Comparison of ENCODE assay signal across 14 mouse cellular contexts in genomic region chr11:59327625-59328024, GRCm38 (mm10). TPM values are rescaled to one million over a fixed set of nuclear protein-coding genes. Genes with fewer than 3 reads are reported as not detected.
"Had no signal": no experiment of that assay in that cellular context is flagged by ENCODE, and none has a peak within 500 bp of the region (broad histone marks: within the 10 kb centered on the region; RNA-seq: fewer than 3 reads in every experiment).

No protein-coding gene starts in this region.

- H3K4me2 ChIP-seq: limb, embryonic 12.5 days; liver, embryonic 13.5 days; lung, embryonic 15.5 days; midbrain, embryonic 15.5 days; neural tube, embryonic 12.5 days had no signal

- H3K4me3 ChIP-seq: left cerebral cortex, adult 2 months; limb, embryonic 12.5 days; liver, embryonic 13.5 days; lung, embryonic 15.5 days; midbrain, embryonic 15.5 days; neural tube, embryonic 12.5 days had no signal

- H3K9me3 ChIP-seq: limb, embryonic 12.5 days; liver, embryonic 13.5 days; lung, embryonic 15.5 days; midbrain, embryonic 15.5 days; neural tube, embryonic 12.5 days had no signal

- H3K4me1 ChIP-seq: liver, embryonic 13.5 days had no signal

- H3K27me3 ChIP-seq: lung, embryonic 15.5 days; neural tube, embryonic 12.5 days had no signal

- H3K27ac ChIP-seq: kidney, postnatal 0 days; limb, embryonic 12.5 days; liver, embryonic 13.5 days; lung, embryonic 15.5 days; midbrain, embryonic 15.5 days; neural tube, embryonic 12.5 days; stomach, postnatal 0 days had no signal

- ATAC-seq: liver, postnatal 0 days; midbrain, embryonic 15.5 days had no signal

- DNase-seq: kidney, adult 11 months; liver; liver, embryonic 13.5 days; liver, postnatal 0 days; lung, postnatal 36 days; thymus, postnatal 4 days had no signal

- H3K9ac ChIP-seq: limb, embryonic 12.5 days; liver, embryonic 13.5 days; liver, postnatal 0 days; lung, embryonic 15.5 days; midbrain, embryonic 15.5 days; neural tube, embryonic 12.5 days had no signal

- H3K36me3 ChIP-seq: liver, embryonic 13.5 days; lung, embryonic 15.5 days; midbrain, embryonic 15.5 days; neural tube, embryonic 12.5 days had no signal

RNA-seq across cellular contexts. Expression of gene Wnt3a, which starts 37.1 kb away (rescaled TPM):
- polyA plus RNA-seq: kidney, postnatal 0 days; large intestine, adult 2 months; liver, embryonic 13.5 days; liver, postnatal 0 days had no signal

RNA-seq across cellular contexts. Expression of gene Prss38, which starts 47.8 kb away (rescaled TPM):
- polyA plus RNA-seq: kidney, postnatal 0 days; large intestine, adult 2 months; liver, embryonic 13.5 days; liver, postnatal 0 days; lung, embryonic 15.5 days; neural tube, embryonic 12.5 days; stomach, postnatal 0 days had no signal
